Mouse (Mus musculus) embryonic stem cell, embryonic (primary cell): ENCODE measurements at regions not wholly inside any gene's neighbourhood (a gene's known extent, or its start where the extent isn't known, plus 50 kb on each side); places are given as distances from the start of the nearest gene placed in this dataset.

Experiments used
- CTCF ChIA-PET, 4 experiments: fragments of 300-600 bp in 2 of 4; fragments of 350-600 bp in 2 of 4; sonication (Branson Sonifier 250); formaldehyde crosslinking; loops; one replicate each; lab custom pipeline; 2022; ENCODE audit warnings: inconsistent platforms in 2 of 4; lab: Charles Lee
- POLR2A ChIA-PET, 4 experiments: fragments of 300-600 bp in 2 of 4; fragments of 350-600 bp in 2 of 4; sonication (Branson Sonifier 250); formaldehyde crosslinking; loops; one replicate each; lab custom pipeline; 2022; ENCODE audit warnings: antibody characterized with exemption in 4 of 4, inconsistent platforms in 1 of 4; lab: Charles Lee

GRCm38 (mm10) chr15:61538169-61538755 is 615.5 kb upstream of the A1bg start:
- CTCF ChIA-PET: no interaction called here
- POLR2A ChIA-PET: no interaction called here

- ChIA-PET CTCF (no interaction called here), POLR2A (no interaction called here)
Observed at GRCm38 (mm10) chr15:61536332-61536716, 613.5 kb upstream of the A1bg start.

- ChIA-PET CTCF (no interaction called here), POLR2A (interaction anchor here in 1 of 4 experiments (1.0 kb wide), 1 partner anchor 13 kb away, joined by 3 read pairs; no protein-coding TSS in a partner anchor)
Observed at GRCm38 (mm10) chr15:61535644-61536331, 613.0 kb upstream of the A1bg start.

- ChIA-PET POLR2A (interaction anchor here in 1 of 4 experiments (1.0 kb wide), 1 partner anchor 13 kb away, joined by 3 read pairs; no protein-coding TSS in a partner anchor), CTCF (no interaction called here)
Observed at GRCm38 (mm10) chr15:61535180-61535579, 612.4 kb upstream of the A1bg start.

GRCm38 (mm10) chr15:61532808-61533207 is 610.0 kb upstream of the A1bg start:
- CTCF ChIA-PET: interaction anchor here in 1 of 4 experiments (0.5 kb wide), 1 partner anchor 11 kb away, joined by 5 read pairs; no protein-coding TSS in a partner anchor
- POLR2A ChIA-PET: no interaction called here

- ChIA-PET POLR2A (no interaction called here), CTCF (no interaction called here)
Observed at GRCm38 (mm10) chr15:61532040-61532439, 609.2 kb upstream of the A1bg start.

- ChIA-PET CTCF (no interaction called here), POLR2A (interaction anchor here in 1 of 4 experiments (0.7 kb wide), 1 partner anchor 12 kb away, joined by 3 read pairs; no protein-coding TSS in a partner anchor)
Observed at GRCm38 (mm10) chr15:61523036-61523435, 600.2 kb upstream of the A1bg start.

- CTCF ChIA-PET: no interaction called here
- POLR2A ChIA-PET: no interaction called here
Observed at GRCm38 (mm10) chr15:61517265-61517664, 594.5 kb upstream of the A1bg start.

GRCm38 (mm10) chr15:61514324-61514723 is 591.5 kb upstream of the A1bg start:
- CTCF ChIA-PET: no interaction called here
- POLR2A ChIA-PET: no interaction called here

- ChIA-PET CTCF (no interaction called here), POLR2A (no interaction called here)
Observed at GRCm38 (mm10) chr15:61508806-61509205, 586.0 kb upstream of the A1bg start.

GRCm38 (mm10) chr15:61506361-61506897 is 583.6 kb upstream of the A1bg start:
- ChIA-PET POLR2A (no interaction called here), CTCF (no interaction called here)

GRCm38 (mm10) chr15:61503436-61503835 is 580.6 kb upstream of the A1bg start:
- ChIA-PET CTCF (no interaction called here), POLR2A (no interaction called here)

- CTCF ChIA-PET: no interaction called here
- POLR2A ChIA-PET: no interaction called here
Observed at GRCm38 (mm10) chr15:61489731-61490130, 566.9 kb upstream of the A1bg start.

- CTCF ChIA-PET: no interaction called here
- POLR2A ChIA-PET: no interaction called here
Observed at GRCm38 (mm10) chr15:61481861-61482260, 559.0 kb upstream of the A1bg start.

- CTCF ChIA-PET: no interaction called here
- POLR2A ChIA-PET: no interaction called here
Observed at GRCm38 (mm10) chr15:61473900-61474299, 551.1 kb upstream of the A1bg start.

GRCm38 (mm10) chr15:61455042-61455441 is 532.2 kb upstream of the A1bg start:
- CTCF ChIA-PET: no interaction called here

GRCm38 (mm10) chr15:61454350-61454671 is 531.5 kb upstream of the A1bg start:
- POLR2A ChIA-PET: no interaction called here
- CTCF ChIA-PET: no interaction called here

More at GRCm38 (mm10) chr15:61455042-61455441, 532.2 kb upstream of the A1bg start:
- POLR2A ChIA-PET: no interaction called here

GRCm38 (mm10) chr15:61453656-61454349 is 531.0 kb upstream of the A1bg start:
- CTCF ChIA-PET: no interaction called here
- POLR2A ChIA-PET: no interaction called here

- ChIA-PET POLR2A (no interaction called here), CTCF (no interaction called here)
Observed at GRCm38 (mm10) chr15:61450217-61450616, 527.4 kb upstream of the A1bg start.

GRCm38 (mm10) chr15:61448482-61448881 is 525.7 kb upstream of the A1bg start:
- CTCF ChIA-PET: no interaction called here
- POLR2A ChIA-PET: no interaction called here
